Mouse (Mus musculus) CH12.LX (cell line): ENCODE data around the gene Prep.

ENCODE experiments used
- CHD2 ChIP-seq: IDR thresholded peaks from 2 replicates; pipeline ENCODE4 v1.6.1; 2011; ENCODE audit warnings: low read length, improper control_type of control experiment
- CTCF ChIP-seq, 2 experiments: IDR thresholded peaks in 1 of 2; conservative IDR thresholded peaks in 1 of 2; 2 replicates each; pipeline ENCODE4 v1.5.1; 2011 to 2012; ENCODE audit warnings: low read depth in 2 of 2, low read length in 2 of 2, improper control_type of control experiment in 1 of 2, inconsistent platforms in 1 of 2, mild to moderate bottlenecking in 1 of 2, moderate library complexity in 1 of 2
- EP300 ChIP-seq: IDR thresholded peaks from 2 replicates; pipeline ENCODE4 v1.6.1; 2011; ENCODE audit warnings: low read length, improper control_type of control experiment
- ETS1 ChIP-seq: conservative IDR thresholded peaks from 2 replicates; pipeline ENCODE4 v1.6.1; 2012; ENCODE audit warnings: low read depth, mild to moderate bottlenecking, inconsistent platforms, low read length, improper control_type of control experiment, moderate library complexity
- HCFC1 ChIP-seq: IDR thresholded peaks from 2 replicates; pipeline ENCODE4 v1.6.1; 2012; ENCODE audit warnings: low read depth, mild to moderate bottlenecking, inconsistent platforms, low read length, improper control_type of control experiment
- MAFK ChIP-seq: IDR thresholded peaks from 2 replicates; pipeline ENCODE4 v1.6.1; 2011; ENCODE audit warnings: low read length, improper control_type of control experiment; ENCODE audit not compliant: insufficient replicate concordance
- MAX ChIP-seq: IDR thresholded peaks from 2 replicates; pipeline ENCODE4 v1.6.1; 2011; ENCODE audit warnings: low read length, improper control_type of control experiment
- NRF1 ChIP-seq: IDR thresholded peaks from 2 replicates; pipeline ENCODE4 v1.6.1; 2014; ENCODE audit warnings: low read depth, mild to moderate bottlenecking, inconsistent platforms, low read length, improper control_type of control experiment, moderate library complexity
- POLR2A ChIP-seq: IDR thresholded peaks from 2 replicates; pipeline ENCODE4 v1.6.1; 2011; ENCODE audit warnings: low read depth, mild to moderate bottlenecking, improper control_type of control experiment, low read length
- POLR2AphosphoS2 ChIP-seq: IDR thresholded peaks from 2 replicates; pipeline ENCODE4 v1.6.1; 2011; ENCODE audit warnings: low read depth, low read length, improper control_type of control experiment
- USF1 ChIP-seq: IDR thresholded peaks from 2 replicates; pipeline ENCODE4 v1.6.1; 2014; ENCODE audit warnings: low read depth, mild to moderate bottlenecking, inconsistent platforms, low read length, improper control_type of control experiment
- ZC3H11A ChIP-seq: IDR thresholded peaks from 2 replicates; pipeline ENCODE4 v1.6.1; 2012; ENCODE audit warnings: low read depth, mild to moderate bottlenecking, inconsistent platforms, low read length, improper control_type of control experiment

GRCm38 (mm10) chr10:45139910-45140309 lies 72.9 kb downstream of the Prep start:
- TF ChIP-seq MAX = no peak
- TF ChIP-seq ETS1 = no peak
- no peak for TF ChIP-seq CTCF (conservative IDR thresholded peaks at IDR 0.05 in 1 of 2, IDR thresholded peaks at IDR 0.05 in 1 of 2; ENCODE audit: low read depth in 2 of 2, low read length in 2 of 2)
- TF ChIP-seq USF1 = no peak
- no peak for TF ChIP-seq CHD2
- no peak for TF ChIP-seq NRF1
- TF ChIP-seq POLR2A = no peak
- no peak for TF ChIP-seq POLR2AphosphoS2
- TF ChIP-seq HCFC1 = no peak
- TF ChIP-seq MAFK = no peak
- TF ChIP-seq ZC3H11A = no peak
- no peak for TF ChIP-seq EP300
